Mouse (Mus musculus) heart, postnatal 0 days (tissue): ENCODE results near the gene Itgb4.

Source experiments
- CTCF ChIP-seq: IDR thresholded peaks from 2 replicates; pipeline ENCODE4 v1.5.1; 2016; ENCODE audit warnings: antibody characterized with exemption, control low read depth, low read depth
- EP300 ChIP-seq: IDR thresholded peaks from 2 replicates; pipeline ENCODE4 v1.6.1; 2016; ENCODE audit warnings: antibody characterized with exemption, low read depth

DNA sequence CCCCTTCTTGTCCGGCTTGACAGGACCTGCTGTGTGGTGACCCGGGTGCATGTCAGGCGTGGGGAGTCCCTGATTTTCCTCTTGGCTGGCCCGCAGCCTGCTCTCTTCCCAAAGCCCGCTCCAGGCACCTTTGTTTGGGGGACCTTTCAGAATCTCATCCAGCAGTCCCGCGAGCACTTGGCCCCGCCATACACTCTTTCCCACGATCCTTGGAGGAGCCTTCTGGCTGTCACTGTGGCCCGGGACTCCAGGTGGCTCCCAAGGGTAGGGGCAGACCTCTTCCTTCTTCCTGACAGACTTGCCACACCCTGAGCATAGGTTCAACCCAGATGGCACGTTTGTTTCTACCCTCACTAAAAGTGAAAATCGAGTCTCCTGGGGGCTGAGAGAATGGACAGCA, 1.0 kb downstream of the Itgb4 start:
- TF ChIP-seq CTCF, result no peak
- no peak for TF ChIP-seq EP300
